Mouse (Mus musculus) kidney, postnatal 14 days (tissue): Measurements from ENCODE around the gene Iglon5.

ENCODE experiments used
- DNase-seq: peaks from one replicate; pipeline ENCODE4 v3.0.0; 2022; ENCODE audit warnings: mixed read lengths

Iglon5 gene

GRCm38 (mm10) chr7:43422995-43423617, 66.8 kb downstream of the Iglon5 start:
- peak; percentile 88 for DNase-seq
